Mouse (Mus musculus) right cerebral cortex, adult 18-20 months (tissue): ENCODE results near the gene Tnr.

Experiments
- DNase-seq: peaks from one replicate; pipeline ENCODE4 v3.0.0; 2022; ENCODE audit warnings: mixed read lengths

The Tnr gene

DNA sequence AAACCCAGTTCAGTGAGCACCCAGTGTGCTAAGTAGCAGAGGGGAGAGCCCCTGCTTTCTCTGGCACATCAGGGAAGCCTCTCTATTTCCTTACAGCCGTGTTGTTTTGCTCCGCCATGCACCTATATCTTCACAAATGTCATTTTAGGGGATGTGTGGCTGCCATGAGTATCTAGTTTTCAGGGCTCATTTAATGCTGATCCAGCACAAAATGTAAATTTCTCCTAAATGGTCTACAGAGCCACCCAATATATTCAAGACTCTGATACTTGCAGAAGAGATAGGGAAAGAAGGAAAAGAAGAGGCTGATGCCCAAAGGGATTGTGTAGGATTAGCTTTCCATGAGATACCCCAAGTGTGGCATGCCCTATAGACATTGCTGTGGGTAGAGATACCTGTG, 288.2 kb downstream of the Tnr start:
- DNase-seq = no peak

DNA sequence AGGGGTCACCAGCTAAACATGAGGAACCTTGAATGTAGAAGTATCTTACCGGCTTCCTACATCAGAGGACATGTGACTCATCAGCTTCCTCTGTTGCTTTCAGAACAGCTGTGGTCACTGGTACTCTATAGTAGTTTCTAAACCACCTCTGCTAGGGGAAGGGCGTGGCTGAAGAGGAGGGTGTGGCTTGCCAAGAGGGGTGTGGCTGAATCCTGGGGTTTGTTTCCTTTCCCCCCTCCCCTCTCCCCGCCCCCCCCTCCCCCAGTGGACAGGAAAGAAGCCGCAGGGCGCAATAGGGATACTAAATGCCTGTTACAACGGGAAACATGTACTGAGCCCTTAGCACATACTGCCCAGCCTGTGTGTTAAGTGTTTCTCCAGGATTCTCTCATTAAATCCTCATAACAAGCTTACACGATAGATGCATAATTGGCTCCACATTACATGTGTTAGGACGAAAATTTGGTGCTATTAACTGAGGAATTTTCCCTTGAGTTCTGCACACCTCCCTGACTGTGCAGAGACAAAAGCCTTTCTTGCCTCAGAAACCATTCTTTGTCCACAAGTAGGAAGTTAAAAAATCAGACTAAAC, 289.3 kb downstream of the Tnr start:
- no peak for DNase-seq

DNA sequence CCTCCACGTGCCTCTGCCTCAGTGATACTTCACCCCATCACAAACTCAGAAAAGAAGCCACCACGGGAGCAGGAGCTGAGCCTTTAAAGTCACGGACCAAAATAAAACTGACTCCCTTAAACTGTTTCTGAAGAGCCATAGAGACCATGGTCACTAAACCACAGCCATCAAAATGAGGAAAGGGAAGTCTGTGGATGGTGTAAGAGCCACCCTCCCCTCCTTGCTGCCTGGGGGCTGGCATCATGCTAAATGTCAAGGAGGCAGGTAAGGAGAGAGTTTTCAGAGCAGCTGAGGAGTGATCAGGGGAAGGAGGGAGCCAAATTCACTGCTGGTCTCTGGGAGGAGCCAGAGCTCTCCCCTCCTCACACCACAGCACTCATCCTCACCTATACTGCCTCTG, 290.8 kb downstream of the Tnr start:
- DNase-seq = no peak

DNA sequence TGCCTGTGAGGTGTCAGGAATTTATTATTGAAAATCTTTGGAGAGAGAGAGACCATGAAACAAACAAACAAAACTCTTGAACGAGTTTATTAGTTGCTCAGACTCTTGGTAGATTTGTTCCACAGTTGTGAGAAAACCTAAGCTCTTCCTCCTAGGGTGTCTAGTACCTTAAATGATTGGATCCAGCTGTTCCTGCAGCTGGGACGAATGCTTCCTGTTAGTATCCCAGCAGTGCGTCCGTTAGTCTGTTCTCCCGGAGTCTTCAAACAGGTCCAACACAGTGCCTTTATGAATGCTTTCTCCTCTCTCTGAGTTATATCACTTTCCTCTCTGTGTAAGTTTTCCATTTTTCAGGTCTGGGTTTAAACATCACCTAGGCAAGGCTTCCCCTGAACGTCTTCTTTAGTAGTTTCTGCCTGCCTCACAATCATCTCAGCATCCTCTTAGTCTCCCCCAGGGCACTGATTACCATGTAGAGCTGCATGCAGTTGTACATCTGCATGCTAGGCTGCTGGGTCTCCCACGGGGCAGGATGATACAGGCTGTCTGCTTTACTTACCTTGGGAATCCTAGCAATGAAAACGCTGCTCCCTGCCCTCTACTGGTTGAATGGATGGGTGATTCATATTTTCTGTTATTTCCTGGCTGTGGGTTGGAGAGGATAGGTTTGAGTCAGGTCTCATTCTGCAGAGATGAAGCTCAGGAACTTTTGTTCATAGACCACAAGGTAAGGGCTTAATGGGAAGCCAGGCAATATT, 293.2 kb downstream of the Tnr start:
- DNase-seq = no peak

DNA sequence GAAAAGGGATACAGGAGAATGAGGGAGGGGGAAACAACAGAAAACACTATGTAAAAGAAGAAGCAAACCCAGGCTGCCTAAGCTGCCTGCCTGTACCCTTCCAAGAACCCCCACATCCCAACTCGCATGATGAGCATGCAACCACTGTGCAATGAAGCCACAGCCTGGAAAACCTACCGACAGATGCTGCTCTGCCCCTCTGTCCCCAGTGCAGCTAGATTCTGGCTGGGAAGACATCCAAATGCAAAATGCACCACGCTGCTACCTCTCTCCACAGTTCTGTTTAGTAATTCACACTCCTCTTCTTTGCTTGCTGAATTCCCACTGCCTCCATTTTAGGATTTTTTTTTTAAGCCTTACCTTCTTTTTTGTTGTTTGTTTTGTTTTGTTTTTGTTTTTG, 295.9 kb downstream of the Tnr start:
- peak; percentile 68 for DNase-seq

DNA sequence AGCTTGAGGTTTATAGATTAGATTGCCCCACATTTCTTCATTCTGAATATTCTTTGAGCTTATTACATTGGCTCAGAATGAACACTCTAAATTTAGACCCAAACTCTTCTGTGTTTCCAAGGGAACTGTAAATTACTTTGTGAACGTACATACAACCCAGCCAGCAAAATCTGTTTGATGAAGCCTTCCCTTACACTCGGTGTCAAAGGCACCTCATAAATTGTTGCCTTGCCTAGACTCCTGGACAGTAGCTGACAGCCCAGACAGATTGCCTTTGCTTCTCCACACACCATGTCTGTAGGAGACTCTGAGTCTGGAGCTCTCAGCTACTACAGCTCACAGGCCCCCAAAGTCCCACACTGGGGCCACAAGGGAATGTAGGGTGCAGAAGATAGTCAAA, 298.8 kb downstream of the Tnr start:
- DNase-seq = peak; percentile 29

DNA sequence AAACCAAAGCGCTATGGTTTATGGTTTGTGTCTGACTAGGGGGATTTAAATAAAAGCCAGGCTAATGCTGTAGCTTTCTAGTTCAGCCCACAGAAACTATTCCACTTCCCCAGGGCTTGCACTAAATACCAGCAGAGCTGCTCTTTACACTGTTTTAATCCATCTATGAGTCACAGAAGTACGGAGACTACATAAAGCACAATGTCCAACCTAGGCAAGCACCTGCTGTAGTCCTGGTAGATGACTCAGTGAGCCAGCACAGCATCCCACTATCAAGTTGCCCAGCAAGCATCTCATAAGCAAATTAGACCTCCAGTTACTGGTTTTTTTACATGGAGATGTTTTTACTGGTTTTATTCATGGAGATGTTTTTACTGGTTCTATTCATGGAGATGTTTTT, 305.0 kb downstream of the Tnr start:
- DNase-seq = peak; percentile 51

DNA sequence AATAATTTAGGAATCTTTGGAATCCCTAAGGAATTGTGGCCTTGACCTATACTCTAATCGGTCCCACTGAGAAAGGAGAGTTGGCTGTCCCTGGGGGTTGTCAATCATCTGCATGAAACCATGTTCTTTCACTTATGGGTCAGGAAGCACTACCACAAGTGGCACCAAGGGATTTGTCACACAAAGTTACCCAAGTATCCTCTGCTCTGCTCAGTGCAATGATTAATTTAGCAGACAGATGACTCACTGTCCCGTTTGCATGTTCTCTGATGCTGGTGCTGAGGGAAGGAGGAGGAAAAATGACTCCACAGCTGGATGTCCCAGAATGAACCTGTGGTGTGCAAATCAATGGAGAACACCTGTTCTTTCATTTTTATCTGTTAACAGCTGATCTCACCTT, 309.6 kb downstream of the Tnr start:
- DNase-seq = no peak

DNA sequence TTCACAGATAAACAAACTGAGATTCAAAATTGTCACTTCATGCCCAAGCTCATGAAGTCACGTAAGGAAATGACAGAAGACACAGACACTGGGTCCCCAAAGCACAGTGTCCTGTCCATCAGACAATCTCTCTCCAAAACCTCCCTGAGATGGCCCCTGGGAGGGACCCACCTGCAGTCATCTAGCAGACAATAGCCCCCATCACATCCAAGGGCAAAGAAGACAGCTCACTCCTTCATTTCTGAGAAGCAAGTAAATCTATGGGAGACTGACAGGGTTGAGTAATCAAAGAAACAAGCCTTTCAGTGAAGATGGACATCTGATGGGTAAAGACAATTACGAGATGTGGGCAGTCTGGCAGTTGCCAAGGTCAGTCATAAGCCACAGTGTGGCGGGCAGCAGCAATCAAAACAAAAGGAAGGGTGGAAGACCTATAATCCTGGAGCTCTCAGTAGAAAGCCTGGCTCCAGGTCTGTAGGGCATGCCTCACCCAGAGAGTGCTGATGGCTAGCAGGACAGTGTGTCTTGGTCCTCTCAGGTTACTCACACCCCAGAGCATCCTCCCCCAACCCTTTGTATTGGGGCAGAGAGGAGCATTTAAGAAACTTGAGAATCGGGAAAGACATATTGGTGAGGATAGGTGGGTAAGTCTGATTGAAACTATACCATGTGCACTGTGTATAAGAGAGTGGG, 310.2 kb downstream of the Tnr start:
- DNase-seq = no peak

DNA sequence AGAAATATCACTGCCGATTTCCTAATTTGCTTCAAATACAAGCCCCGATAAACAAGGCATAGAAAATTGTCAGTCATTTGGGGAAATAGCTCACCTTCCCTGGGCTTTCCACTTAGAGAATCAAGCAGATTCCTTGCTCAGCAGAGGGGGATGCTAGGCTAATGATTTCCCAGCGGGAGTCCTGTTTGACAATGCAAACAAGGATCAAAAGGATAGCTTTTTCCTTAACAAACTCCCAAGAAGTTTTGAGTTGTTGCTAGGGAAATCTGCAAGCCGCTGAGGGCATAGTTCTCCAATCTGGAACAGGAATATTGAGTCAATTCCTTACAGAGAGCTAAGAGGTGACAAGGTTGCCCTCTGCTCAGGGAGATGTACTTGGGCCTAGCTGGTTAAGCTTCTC, 311.6 kb downstream of the Tnr start:
- no peak for DNase-seq

DNA sequence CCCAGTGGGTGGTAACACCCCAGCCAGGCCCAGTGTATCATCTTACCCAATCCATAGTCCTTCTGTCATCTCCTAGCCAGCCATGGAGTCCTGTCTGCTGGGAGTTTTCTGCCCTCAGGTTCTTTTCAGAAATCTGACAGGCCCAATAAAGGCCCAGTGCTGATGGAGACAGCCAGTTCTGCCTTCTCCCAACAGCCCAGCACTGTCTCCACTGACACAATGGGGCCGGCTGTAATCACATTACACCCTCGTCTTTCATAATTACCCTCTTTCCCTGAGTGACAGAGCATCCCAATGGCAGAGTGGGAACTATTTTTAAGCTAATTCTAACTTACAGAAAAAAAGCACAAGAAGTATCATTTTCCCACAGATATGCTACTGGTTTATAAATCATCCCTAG, 316.8 kb downstream of the Tnr start:
- no peak for DNase-seq

DNA sequence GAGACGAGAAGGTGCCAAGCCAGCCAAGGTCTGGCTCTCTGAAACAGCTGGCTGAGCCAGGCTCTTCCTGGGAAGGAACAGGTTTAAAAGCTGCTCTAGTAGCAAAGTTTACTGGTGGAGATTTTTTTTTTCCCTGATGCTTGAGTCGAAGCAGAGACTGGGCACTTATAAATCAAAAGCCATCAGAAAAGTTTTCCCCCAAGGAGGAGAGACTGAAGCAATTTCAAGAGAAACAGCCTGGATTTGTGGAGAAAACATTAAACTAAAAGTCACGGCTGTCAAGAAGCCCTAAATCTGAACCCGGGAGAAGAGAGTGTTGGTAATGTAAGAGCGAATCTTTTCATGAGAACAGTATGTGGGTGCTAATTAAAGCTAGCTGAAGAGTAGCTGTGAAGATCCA, 319.3 kb downstream of the Tnr start:
- DNase-seq = no peak

DNA sequence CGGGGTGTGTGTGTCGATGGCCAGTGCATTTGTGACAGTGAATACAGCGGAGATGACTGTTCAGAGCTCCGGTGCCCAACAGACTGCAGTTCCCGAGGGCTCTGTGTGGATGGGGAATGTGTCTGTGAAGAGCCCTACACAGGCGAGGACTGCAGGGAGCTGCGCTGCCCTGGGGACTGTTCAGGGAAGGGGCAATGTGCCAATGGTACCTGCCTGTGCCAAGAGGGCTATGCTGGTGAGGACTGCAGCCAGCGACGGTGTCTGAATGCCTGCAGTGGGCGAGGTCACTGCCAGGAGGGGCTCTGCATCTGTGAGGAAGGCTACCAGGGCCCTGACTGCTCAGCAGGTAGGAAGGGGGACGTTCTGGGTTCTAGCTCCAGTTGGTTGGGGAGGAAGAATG, 328.5 kb downstream of the Tnr start:
- DNase-seq = no peak

DNA sequence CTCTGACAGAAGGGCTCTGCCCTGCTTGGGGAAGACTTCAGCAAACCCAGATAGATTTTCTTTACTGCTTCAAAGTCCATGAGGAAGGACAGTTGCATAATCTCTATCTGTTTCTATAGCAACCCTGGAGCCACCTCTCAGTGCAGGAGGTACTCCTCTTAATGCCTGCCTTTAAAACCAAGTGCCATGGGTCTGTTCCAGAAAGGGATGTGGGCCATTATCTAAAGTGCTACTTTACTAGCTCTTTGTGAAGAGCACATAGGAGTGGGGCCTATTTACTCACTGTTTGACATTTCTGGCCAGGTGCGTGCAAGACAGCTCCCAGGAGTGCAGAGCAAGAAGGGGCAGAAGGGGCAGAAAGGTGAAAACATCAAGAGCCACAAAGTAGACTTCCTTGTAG, 330.7 kb downstream of the Tnr start:
- DNase-seq = peak; percentile 31

DNA sequence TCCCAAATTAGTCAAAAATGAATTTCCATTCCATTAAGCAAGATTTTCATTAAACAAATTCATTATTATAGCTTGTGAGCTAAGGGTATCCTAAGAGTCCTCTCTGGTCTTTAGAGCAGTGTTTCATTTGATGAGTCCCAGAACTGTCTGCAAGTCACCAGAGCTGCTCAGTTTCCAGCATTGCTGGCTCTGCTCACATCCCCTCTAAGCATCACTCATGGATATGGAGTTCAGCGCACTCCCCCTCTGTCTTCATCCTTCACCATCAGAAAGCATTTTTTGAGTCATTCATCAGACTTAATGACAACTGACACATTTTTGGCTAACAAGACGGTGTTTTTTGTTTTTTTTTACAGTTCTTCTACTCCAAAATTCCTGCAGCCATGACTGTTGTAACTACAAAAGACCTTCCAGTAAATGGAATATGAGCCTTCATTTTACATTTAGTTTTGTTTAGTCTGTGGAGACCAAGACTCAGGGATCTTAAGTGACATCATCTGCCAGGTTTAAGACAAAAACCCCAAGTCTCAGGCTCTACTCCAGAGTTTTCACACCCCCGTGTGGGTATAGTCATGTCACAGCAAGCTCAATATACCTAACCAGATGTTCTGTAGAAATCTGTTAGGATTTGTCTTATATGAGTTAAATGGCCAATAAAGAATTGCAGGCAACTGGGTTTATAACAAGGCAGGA, 338.4 kb downstream of the Tnr start:
- no peak for DNase-seq

DNA sequence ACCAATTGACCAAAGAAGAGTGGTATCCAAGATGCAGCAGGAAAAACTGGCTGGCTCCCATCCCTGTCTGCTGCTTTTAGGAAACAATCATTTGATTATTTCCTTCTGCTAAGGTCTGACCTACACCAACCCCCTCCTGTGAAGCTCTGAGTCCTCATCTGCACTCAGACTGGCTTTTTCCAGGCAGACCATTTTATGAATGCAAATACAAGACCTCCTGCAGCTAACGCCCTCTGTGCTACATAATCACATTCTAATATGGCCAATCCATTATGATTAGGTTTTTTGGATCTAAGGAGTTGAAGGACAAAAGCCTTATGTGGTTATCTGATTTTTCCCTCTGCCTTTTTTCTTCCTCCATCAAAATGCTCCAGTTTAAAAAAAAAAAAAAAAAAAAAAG, 342.1 kb downstream of the Tnr start:
- no peak for DNase-seq

DNA sequence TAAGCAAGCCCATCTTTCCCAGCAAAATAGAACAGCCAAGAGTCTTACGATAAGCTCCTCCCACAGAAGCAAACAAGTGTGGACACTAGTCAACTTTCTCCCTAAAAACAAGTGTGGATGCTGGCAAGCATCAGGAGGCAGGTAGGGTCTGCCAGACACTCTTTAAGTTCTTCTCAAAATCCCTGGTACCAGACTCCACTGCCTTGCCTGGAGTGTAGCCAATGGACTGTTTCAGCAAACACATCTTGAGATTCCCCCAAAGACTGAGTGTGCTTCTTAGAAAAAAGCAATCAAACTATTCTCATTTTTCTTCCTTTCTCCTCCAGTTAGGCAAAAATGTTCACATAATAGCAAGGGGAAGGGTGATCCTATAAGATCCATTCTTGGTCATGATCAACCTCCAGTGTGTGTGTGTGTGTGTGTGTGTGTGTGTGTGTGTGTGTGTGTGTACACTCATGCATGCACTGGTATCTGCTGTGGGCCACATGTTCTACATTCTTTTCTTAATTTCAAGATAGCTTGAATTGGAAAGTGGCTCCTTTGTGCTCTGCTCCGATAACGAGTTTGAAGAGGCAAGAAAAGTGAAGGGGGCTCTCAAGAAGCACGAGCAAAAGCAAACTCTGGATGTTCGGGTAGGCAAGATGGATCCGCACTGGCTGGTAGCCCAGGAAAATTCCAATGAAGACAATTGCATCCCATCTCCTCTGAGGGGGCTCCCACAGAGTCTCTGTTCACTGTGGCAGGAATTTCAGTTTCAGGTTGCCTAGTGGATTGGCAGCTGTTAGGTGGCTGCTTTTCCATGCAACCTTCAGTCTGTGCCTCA, 346.3 kb downstream of the Tnr start:
- DNase-seq = no peak

DNA sequence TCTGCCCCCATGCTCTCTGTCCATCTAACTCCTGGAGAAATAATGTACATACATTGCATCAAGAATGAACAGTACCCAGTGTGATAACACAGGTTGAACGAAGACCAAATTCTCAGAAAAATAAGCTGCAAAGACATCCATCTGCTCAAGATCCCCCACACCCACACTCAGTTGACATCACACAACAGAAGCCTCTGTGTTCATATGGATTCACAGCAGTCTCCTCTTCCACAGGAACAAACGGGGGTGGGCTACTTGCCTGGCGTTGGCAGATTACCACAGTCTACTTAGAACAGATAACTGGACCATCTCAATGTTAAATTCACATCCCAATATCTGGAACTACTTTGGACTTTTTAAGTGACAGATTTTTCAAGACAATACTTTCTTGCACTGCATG, 349.3 kb downstream of the Tnr start:
- DNase-seq = peak; percentile 83

DNA sequence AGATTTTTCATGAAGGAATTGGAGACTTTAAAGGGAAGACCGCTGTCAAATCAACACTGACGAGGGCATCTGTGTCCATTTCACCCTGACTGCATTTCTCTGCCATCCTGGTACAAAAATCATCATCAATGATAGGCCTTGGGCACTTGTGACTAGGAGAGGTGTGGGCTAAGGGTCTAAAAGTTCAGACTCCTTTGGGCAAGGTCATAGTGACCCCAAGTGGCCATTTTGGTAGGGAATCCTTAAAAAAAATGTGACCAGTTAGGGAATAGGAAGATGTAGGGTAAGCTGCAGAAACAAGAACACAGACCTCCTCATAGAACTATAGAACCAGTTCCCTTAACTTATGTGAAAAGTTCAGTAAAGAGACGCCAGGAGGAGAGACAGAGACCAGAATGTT, 355.1 kb downstream of the Tnr start:
- no peak for DNase-seq

DNA sequence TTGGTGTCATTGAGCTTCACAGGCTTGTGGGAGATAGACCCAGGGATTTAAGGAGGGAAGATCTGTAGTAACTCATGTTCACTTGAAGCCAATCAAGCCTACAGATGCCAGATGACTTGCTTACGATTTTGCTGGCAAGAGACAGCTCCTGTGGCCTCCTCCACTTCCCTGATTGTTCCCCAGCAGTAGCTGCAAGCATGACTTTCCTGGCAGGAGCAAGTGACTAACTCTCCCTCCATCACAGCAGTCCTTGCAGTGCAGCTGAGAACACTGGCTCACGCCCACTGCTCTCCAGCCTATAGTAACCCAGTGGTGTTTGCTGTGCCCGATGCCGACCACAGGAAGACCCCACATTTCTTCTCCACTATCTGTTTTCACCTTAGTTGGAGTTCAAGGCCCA, 356.3 kb downstream of the Tnr start:
- peak; percentile 51 for DNase-seq

DNA sequence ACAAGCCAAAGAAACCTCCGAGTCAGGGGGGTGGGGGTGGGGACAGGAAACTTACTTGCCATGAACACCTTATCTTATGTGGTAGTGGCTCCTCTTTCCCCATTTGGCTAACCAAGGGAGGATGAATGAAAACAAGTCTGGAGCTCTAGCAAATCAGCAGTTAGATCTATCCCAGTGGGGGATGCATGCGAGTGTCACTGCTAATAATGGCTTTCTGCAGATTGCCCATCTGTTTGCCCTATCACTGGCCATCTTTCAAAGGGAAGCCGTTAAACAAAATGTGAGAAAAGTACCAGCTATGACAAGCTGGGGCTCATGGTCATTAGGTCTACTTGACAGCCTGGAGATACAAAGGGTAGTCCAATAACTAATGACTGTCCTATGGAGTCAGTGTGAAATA, 361.9 kb downstream of the Tnr start:
- no peak for DNase-seq

DNA sequence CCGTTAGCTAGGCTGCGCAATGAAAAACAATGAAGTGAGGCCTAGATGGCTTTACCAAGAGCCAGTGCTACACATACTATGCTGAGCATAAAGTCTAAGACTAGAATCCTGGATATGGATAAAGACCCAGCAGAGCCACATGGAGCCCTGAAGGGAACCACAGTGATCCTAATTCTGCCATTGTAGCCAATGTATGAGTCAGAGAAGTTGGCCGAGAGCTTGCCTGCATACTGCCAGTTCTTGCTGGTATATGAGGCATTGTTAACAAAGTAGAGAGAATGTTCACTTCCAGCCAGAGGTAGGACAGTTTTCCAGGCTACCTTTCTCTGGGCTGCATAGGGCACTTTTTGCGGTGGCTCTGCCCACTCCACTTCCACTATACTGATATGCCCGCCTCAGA, 365.0 kb downstream of the Tnr start:
- peak; percentile 42 for DNase-seq
